ENCODE assay signal across 10 mouse cellular contexts in genomic region chr5:103210644-103211043, GRCm38 (mm10). TPM values are rescaled to one million over a fixed set of nuclear protein-coding genes. Genes with fewer than 3 reads are reported as not detected.
DNase-seq lines count a peak whose midpoint lies in the region; ATAC-seq and TF ChIP-seq lines count a peak whose summit lies in the region.
"Had no signal": no experiment of that assay in that cellular context is flagged by ENCODE, and none has a peak within 500 bp of the region (broad histone marks: within the 10 kb centered on the region; RNA-seq: fewer than 3 reads in every experiment).

No protein-coding gene starts in this region.

- H3K36me3 ChIP-seq in lung, embryonic 14.5 days (ENCODE audit: insufficient read depth) = no peaks in the 10 kb centered on the region
- H3K36me3 ChIP-seq in embryonic facial prominence, embryonic 10.5 days (replicated peaks) = no peaks in the 10 kb centered on the region
- H3K36me3 ChIP-seq in hindbrain, embryonic 15.5 days = no peaks in the 10 kb centered on the region
- H3K36me3 ChIP-seq in neural tube, embryonic 14.5 days (ENCODE audit: control insufficient read depth, insufficient read depth, low read length) = no peaks in the 10 kb centered on the region

- 24% methylated on average over 6 of the region's 6 CpGs for WGBS in lung, embryonic 14.5 days
- 27% methylated on average over 6 of the region's 6 CpGs for WGBS in embryonic facial prominence, embryonic 10.5 days
- 6% methylated on average over 6 of the region's 6 CpGs for WGBS in hindbrain, embryonic 15.5 days
- 13% methylated on average over 6 of the region's 6 CpGs for WGBS in neural tube, embryonic 14.5 days

- H3K27me3 ChIP-seq in lung, embryonic 14.5 days (ENCODE audit: insufficient read depth, low read length) = no peaks in the 10 kb centered on the region
- H3K27me3 ChIP-seq in embryonic facial prominence, embryonic 10.5 days (replicated peaks; ENCODE audit: low read depth, poor library complexity, severe bottlenecking) = no peaks in the 10 kb centered on the region
- H3K27me3 ChIP-seq in hindbrain, embryonic 15.5 days = no peaks in the 10 kb centered on the region
- H3K27me3 ChIP-seq in neural tube, embryonic 14.5 days (ENCODE audit: control insufficient read depth, insufficient read depth, low read length) = no peaks in the 10 kb centered on the region

- H3K9ac ChIP-seq in lung, embryonic 14.5 days = no peak overlapping the region
- peak overlapping the region; percentile 73 for H3K9ac ChIP-seq in hindbrain, embryonic 15.5 days
- H3K9ac ChIP-seq in neural tube, embryonic 14.5 days (replicated peaks; ENCODE audit: low read depth, low read length) = peak overlapping the region; percentile 78

- H3K27ac ChIP-seq in lung, embryonic 14.5 days (ENCODE audit: low read depth) = no peak overlapping the region
- H3K27ac ChIP-seq in embryonic facial prominence, embryonic 10.5 days (replicated peaks) = peak overlapping the region; percentile 73
- peak overlapping the region; percentile 94 for H3K27ac ChIP-seq in hindbrain, embryonic 15.5 days (replicated peaks)
- H3K27ac ChIP-seq in neural tube, embryonic 14.5 days (ENCODE audit: low read depth, low read length) = peak overlapping the region; percentile 89
- H3K27ac ChIP-seq: macrophage had no signal

- no peak for DNase-seq in lung, embryonic 14.5 days
- DNase-seq in lung, postnatal 36 days = no peak
- DNase-seq in embryonic facial prominence, embryonic 10.5 days (ENCODE audit: low spot score) = peak; percentile 13
- no peak for DNase-seq in spleen, postnatal 14 days (ENCODE audit: low spot score in 2 of 2)
- DNase-seq in adrenal gland, postnatal 10 days = no peak
- DNase-seq in B cell, adult 2 months = no peak

- no peaks in the 10 kb centered on the region; the same call in 1 of the 2 replicates for H3K4me1 ChIP-seq in lung, embryonic 14.5 days (ENCODE audit: insufficient read depth)
- H3K4me1 ChIP-seq in embryonic facial prominence, embryonic 10.5 days = peaks cover 16% of the 10 kb centered on the region
- H3K4me1 ChIP-seq in hindbrain, embryonic 15.5 days (replicated peaks) = peaks cover 21% of the 10 kb centered on the region
- H3K4me1 ChIP-seq in neural tube, embryonic 14.5 days (ENCODE audit: control insufficient read depth, insufficient read depth, low read length) = peaks cover 20% of the 10 kb centered on the region

- H3K4me3 ChIP-seq in lung, embryonic 14.5 days (ENCODE audit: low read depth, low read length) = no peak overlapping the region
- peak overlapping the region; percentile 52 for H3K4me3 ChIP-seq in embryonic facial prominence, embryonic 10.5 days
- H3K4me3 ChIP-seq in hindbrain, embryonic 15.5 days = peak overlapping the region; percentile 60
- peak overlapping the region; percentile 56 for H3K4me3 ChIP-seq in neural tube, embryonic 14.5 days (ENCODE audit: low read depth, low read length)

- no peak for TF ChIP-seq CTCF in lung, embryonic 14.5 days (IDR thresholded peaks at IDR 0.05; ENCODE audit: low read depth)

- peak overlapping the region; percentile 50 for H3K4me2 ChIP-seq in lung, embryonic 14.5 days
- H3K4me2 ChIP-seq in hindbrain, embryonic 15.5 days = peak overlapping the region; percentile 72
- peak overlapping the region; percentile 70 for H3K4me2 ChIP-seq in neural tube, embryonic 14.5 days (ENCODE audit: low read depth, low read length)

- H3K9me3 ChIP-seq in lung, embryonic 14.5 days (ENCODE audit: low read depth, low read length) = no peaks in the 10 kb centered on the region
- 0 out of 2 replicates have a peak, but pooled peaks cover 4% of the 10 kb centered on the region for H3K9me3 ChIP-seq in embryonic facial prominence, embryonic 10.5 days
- H3K9me3 ChIP-seq in hindbrain, embryonic 15.5 days = no peaks in the 10 kb centered on the region
- H3K9me3 ChIP-seq in neural tube, embryonic 14.5 days (ENCODE audit: control insufficient read depth, low read length) = no peaks in the 10 kb centered on the region

- no peak for ATAC-seq in lung, embryonic 14.5 days (ENCODE audit: insufficient read depth)
- peak; percentile 17; the same call in 1 of the 2 replicates for ATAC-seq in hindbrain, embryonic 15.5 days (ENCODE audit: low FRiP score, low read depth)
- ATAC-seq in neural tube, embryonic 14.5 days (ENCODE audit: low read depth) = peak; percentile 36
- ATAC-seq: Patski had no signal

RNA-seq across cellular contexts. Expression of gene Mapk10, which starts 0.5 kb away (rescaled TPM):
- 0.66 and 0.89 TPM in 2 replicates for polyA plus RNA-seq in lung, embryonic 14.5 days (2014; fragmentation: Nextera tagmentation; extraction: Ambion mirVana)
- polyA plus RNA-seq in embryonic facial prominence, embryonic 10.5 days (2016; fragmentation: Nextera tagmentation; extraction: Ambion mirVana) = 6.6 and 7.2 TPM in 2 replicates
- polyA plus RNA-seq in hindbrain, embryonic 15.5 days (2015; fragmentation: Nextera tagmentation; extraction: Ambion mirVana) = 85.7 and 86.2 TPM in 2 replicates
- polyA plus RNA-seq in neural tube, embryonic 14.5 days (2014; fragmentation: Nextera tagmentation; extraction: Ambion mirVana) = 106 and 115 TPM in 2 replicates
- total RNA-seq in adrenal gland, postnatal 10 days (2021) = 10 to 100 TPM; 11.9 to 14.9 TPM
- polyA plus RNA-seq: macrophage had no signal

Comparison
In these comparisons a context has a peak if more than half of its experiments do, and no peak if none do; other contexts are left out.
1. RNA of gene Mapk10, which starts 0.5 kb away (polyA plus RNA-seq): 106 to 115 TPM in neural tube, embryonic 14.5 days and 85.7 to 86.2 TPM in hindbrain, embryonic 15.5 days; 6.6 to 7.2 TPM in embryonic facial prominence, embryonic 10.5 days and 0.66 to 0.89 TPM in lung, embryonic 14.5 days; every median in the first group is over 10 times any median in the second.
2. Peak in every context shown above with its lines, with median percentiles within 50 percentile points of each other: H3K4me2 ChIP-seq.